19 mouse cellular contexts compared by ENCODE assay signal in genomic region chr9:18478168-18478567, GRCm38 (mm10). TPM values are rescaled to one million over a fixed set of nuclear protein-coding genes. Genes with fewer than 3 reads are reported as not detected.
A peak's percentile ranks its signal among the peaks of the same experiment; 100 is the strongest.
DNase-seq lines count a peak whose midpoint lies in the region; TF ChIP-seq lines count a peak whose summit lies in the region.
"Had no signal": no experiment of that assay in that cellular context is flagged by ENCODE, and none has a peak within 500 bp of the region (broad histone marks: within the 10 kb centered on the region; RNA-seq: fewer than 3 reads in every experiment).

Zfp558 (minus strand) TSS chr9:18478268.
Mbd3l1 (plus strand) TSS chr9:18478359.

- H3K27me3 ChIP-seq in testis, adult 2 months (ENCODE audit: control insufficient read depth, insufficient read depth, low read length) = no peaks in the 10 kb centered on the region
- H3K27me3 ChIP-seq: CH12.LX had no signal

- H3K36me3 ChIP-seq in testis, adult 2 months (ENCODE audit: control insufficient read depth, insufficient read depth, low read length) = no peaks in the 10 kb centered on the region
- H3K36me3 ChIP-seq: G1E had no signal

- H3K4me3 ChIP-seq in testis, adult 2 months (ENCODE audit: control insufficient read depth, low read depth, low read length) = peak within 1 kb of the TSS; percentile 45; the same call in 1 of the 2 replicates

- DNase-seq in testis, postnatal 14 days (ENCODE audit: low spot score) = no peak
- DNase-seq: adrenal gland, adult 2 months; adrenal gland, adult 8-10 months; adrenal gland, postnatal 10 days; adrenal gland, postnatal 14 days; adrenal gland, postnatal 25 days; adrenal gland, postnatal 36 days; B cell, adult 2 months; cerebellum, adult 11 months; cerebellum, adult 11-12 months; cerebellum, adult 18-20 months; cerebellum, adult 2 months had no signal

- H3K27ac ChIP-seq in testis, adult 2 months (ENCODE audit: control insufficient read depth, insufficient read depth, low read depth, low read length) = no peak within 1 kb of the TSS

- H3K4me1 ChIP-seq in testis, adult 2 months (ENCODE audit: control insufficient read depth, insufficient read depth, low read length) = no peaks in the 10 kb centered on the region

- TF ChIP-seq POLR2A in testis, adult 2 months (IDR thresholded peaks at IDR 0.05; ENCODE audit: control insufficient read depth, low read depth, low read length) = no peak

- TF ChIP-seq CTCF in testis, adult 2 months (IDR thresholded peaks at IDR 0.05; ENCODE audit: control insufficient read depth, insufficient read depth, insufficient replicate concordance, low read depth, low read length) = no peak

RNA-seq across cellular contexts. Expression of gene Zfp558, which starts in this region (rescaled TPM):
- 13.4 and 20.1 TPM in 2 replicates for polyA plus RNA-seq in testis, adult 2 months (2012; rRNA removed)
- polyA plus RNA-seq: adrenal gland, adult 2 months had no signal

RNA-seq across cellular contexts. Expression of gene Mbd3l1, which starts in this region (rescaled TPM):
- 115 and 154 TPM in 2 replicates for polyA plus RNA-seq in testis, adult 2 months (2012; rRNA removed)
- polyA plus RNA-seq: activated CD4-positive, CD25-positive, alpha-beta regulatory T cell, adult 4 months; adrenal gland, adult 2 months; brain, embryonic 14.5 days; C2C12; CD4-positive, CD25-positive, alpha-beta regulatory T cell, adult 4 months; cerebellum, adult 2 months; G1E had no signal
